Mouse (Mus musculus) heart, adult 9 months (tissue): ENCODE measurements around the gene Dlg2.

ENCODE experiments used
- DNase-seq, 2 experiments: peaks; one replicate each; pipeline ENCODE4 v3.0.0; 2022; ENCODE audit warnings: low spot score in 2 of 2

Gene Dlg2

GRCm38 (mm10) chr7:91902503-91902902, 1426.0 kb downstream of the Dlg2 start:
- no peak for DNase-seq

DNA sequence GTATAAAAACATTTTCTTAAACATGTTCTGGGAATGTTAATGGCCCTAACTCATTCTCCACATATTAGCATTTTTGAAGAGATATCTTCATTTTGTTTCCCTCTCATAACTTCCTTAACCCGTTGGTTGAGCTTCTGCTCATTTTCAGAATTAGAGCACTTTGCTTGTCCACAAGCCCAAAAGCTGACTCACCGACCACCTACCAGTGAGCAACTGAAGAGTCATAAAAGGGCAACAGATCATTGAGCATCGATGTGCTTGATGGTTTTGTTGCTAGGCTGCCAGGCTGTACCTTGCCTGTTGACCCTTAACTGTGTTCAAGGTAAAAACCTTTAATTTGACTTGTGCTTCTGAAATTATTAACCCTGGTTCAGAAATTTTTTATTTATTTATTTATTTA, 1440.3 kb downstream of the Dlg2 start:
- DNase-seq, result no peak

DNA sequence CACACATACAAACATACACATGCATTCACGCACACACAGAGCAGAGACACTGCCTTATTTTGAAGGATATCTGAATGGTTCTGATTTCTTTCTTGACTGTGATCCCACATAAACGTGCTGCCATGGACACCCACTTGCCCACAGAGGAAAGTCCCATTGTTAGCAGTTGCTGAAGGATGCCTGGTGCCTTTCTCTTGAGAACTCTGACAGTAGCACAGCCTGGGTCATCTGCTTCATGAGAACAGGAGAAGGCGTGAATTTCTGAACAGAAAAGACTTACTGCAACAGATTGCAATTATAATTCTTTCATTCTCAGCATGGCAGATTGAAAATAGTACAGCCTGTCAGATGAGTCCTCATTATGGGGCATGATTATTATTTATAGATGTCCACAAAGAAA, 1442.6 kb downstream of the Dlg2 start:
- DNase-seq, result no peak

DNA sequence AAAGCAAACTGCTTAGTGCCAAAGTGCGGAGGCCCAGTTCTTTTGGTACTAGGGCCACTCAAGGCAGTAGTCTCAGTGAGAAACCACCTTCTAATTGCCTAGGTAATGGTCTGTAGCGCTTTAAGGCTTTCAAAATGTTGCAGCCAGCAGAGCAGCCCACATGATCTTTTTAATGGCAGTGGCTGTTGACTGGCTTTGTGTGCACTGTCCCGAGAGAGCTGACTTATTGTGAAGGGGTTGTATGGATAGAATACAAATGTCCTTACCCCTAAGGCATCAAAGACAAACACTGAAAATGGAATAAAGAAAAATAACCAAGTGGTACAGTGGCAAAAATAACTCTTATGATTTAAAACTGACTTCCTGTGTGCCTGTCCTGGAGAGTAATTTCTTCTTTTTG, 1443.3 kb downstream of the Dlg2 start:
- DNase-seq, result no peak

DNA sequence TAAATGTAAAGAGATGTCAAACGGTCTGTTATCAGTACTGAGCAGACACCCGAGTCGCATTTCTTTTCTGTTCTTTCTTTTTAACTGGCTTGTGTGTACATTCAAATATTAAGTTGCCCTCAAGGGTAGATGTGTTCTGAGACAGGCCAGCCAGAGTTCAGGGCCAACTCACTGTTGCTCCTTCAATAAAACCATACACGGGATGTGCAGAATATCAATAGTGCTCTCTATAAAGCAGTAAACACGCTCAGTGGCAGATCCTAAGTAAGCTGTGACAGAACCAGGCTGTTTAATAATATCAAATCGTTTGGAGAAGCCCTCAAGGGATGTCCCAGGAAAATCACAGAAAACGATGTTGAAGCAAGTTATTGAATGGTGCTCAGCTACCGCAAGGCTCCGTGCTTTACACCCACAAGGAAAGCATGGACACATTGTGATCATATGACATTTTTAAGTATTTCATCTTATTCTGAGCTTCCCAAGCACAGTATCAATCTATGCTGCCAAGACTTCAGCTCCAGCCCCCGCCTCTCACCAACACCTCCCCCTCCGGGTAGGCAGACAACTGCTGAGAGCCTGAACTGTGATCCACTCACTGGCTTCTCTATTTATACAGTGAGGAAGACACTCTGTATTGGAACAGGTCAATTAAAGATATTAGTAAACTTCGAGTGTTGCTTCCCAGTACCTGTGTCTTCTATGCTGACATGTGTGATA, 1458.6 kb downstream of the Dlg2 start:
- no peak for DNase-seq

- DNase-seq, result no peak
Observed at GRCm38 (mm10) chr7:91936193-91936592, 1459.7 kb downstream of the Dlg2 start.

GRCm38 (mm10) chr7:91943224-91943623, 1466.8 kb downstream of the Dlg2 start:
- no peak for DNase-seq

GRCm38 (mm10) chr7:91955584-91955983, 1479.1 kb downstream of the Dlg2 start:
- DNase-seq, result no peak

DNA sequence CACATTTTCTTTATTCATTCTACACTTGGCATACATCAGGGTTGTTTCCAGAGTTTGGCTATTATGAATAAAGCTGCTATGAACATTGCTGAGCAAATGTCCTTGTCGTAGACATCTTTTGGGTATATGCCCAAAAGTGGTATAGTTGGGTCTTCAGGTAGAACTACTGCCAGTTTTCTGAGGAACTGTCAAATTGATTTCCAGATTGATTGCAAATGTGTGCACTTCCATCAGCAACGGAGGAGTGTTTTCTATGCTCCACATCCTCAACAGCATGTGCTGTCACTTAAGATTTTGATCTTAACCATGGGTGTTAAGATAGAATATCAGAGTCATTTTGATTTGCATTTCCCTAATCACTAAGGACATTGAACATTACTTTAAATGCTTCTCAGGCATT, 1486.5 kb downstream of the Dlg2 start:
- no peak for DNase-seq

DNA sequence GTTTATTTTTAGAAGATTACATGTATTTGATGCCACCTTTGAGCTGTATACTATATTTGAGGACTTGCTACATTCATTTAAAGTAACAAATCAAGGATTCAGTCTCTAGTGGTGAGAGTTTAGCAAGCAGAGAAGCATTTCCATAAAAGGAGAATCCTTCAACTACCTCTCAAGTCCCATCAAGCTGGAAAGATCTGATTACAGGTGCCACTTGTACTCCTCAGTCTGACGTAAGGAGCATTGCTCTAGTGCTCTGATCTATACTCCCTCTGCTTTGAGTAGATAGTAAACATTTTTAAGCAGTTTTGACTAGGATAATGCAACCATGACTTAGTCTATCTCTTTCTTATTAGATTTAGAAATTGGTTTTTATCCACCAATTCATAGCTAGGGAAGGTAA, 1496.5 kb downstream of the Dlg2 start:
- DNase-seq, result no peak

- DNase-seq, result no peak
Observed at GRCm38 (mm10) chr7:92003769-92004455, 1527.4 kb downstream of the Dlg2 start.

DNA sequence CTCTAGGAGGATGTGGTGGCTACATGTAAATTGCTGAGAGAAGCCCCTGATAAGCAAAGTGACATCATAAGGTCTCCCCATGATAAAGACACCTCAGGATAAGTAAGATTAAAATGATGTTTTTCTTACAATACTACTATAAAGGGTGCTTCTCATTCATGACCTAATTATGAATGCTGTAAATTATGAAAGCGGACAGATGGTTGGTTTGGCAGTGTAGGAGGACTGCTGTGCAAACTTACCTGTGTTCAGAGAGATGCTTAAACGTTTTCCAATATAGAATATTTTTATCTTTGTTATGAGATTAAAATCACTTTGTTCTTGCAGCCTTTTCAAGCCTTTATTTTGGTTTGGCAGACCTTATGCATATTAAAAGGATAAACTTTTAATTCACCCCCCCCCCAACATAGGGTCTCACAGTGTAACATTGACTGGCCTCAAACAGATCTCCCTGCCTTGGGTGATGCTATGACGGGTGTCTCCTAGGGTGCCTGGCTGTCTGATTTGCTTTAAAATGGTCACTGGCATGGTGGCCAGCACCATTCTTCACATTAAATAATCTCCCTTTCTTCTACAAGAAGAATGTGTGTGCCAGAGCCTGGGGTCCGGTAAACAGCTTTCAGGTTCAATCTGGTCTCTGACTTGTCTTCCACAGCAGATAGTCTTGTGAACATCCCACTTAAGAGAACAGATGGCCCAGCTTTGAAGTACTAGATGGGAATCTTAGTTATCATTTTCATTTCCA, 1529.4 kb downstream of the Dlg2 start:
- DNase-seq, result no peak

- DNase-seq, result no peak
Observed at GRCm38 (mm10) chr7:92008702-92009101, 1532.2 kb downstream of the Dlg2 start.

GRCm38 (mm10) chr7:92024928-92025327, 1548.5 kb downstream of the Dlg2 start:
- no peak for DNase-seq

GRCm38 (mm10) chr7:92025465-92026056, 1549.1 kb downstream of the Dlg2 start:
- no peak for DNase-seq

GRCm38 (mm10) chr7:92027049-92027448, 1550.6 kb downstream of the Dlg2 start:
- DNase-seq, result no peak

- no peak for DNase-seq
Observed at GRCm38 (mm10) chr7:92034256-92034655, 1557.8 kb downstream of the Dlg2 start.

- no peak for DNase-seq
Observed at GRCm38 (mm10) chr7:92040187-92040586, 1563.7 kb downstream of the Dlg2 start.

DNA sequence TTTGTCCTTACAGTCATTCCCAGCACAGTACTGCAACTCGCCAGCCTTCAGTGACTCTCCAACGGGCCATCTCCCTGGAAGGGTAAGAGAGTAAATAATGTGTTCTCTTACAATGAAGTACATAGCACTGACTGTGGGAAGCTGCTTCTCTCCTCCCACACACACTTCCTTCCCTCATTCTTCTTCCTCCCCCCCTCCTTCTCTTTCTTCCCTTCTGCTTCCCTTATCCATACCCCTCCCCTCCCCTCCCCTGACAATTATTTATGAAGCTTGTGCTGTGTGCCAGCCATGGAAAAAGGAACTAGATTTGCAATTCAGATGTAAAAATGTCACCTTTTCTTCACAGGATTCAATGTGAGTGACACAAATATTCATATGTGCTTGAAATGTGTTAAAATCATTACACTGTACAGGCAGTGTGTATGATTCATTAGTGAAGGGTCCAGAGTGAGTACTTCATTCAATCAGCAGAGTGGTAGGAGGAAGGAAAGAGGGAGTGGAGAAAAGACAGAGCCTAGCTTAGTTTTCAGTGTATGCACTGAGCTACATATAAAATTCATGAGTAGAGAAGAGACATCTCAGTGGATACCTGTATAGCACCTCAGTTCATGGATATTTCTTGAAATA, 1564.4 kb downstream of the Dlg2 start:
- no peak for DNase-seq

- no peak for DNase-seq
Observed at GRCm38 (mm10) chr7:92044966-92045365, 1568.5 kb downstream of the Dlg2 start.

- no peak for DNase-seq
Observed at GRCm38 (mm10) chr7:92047271-92047670, 1570.8 kb downstream of the Dlg2 start.

DNA sequence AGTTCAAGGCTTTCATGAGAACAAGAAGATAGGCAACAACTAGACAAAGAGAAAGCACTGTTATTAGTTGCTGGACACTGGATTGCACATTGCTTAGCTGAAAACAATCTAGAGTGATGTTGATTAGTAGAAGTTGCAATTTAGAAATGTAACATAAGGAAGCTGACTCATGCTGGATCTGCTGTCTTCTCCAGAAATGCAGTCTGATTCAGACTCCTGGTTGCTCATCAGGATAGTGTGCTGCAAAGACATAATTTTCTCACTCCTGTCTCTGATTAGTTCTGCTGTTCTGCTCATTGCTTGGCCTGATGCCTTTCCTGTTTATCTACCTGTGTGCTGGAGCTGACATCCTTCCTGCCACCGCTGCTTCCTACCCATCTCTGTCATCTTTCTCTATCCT, 1572.4 kb downstream of the Dlg2 start:
- DNase-seq, result no peak
